Mouse (Mus musculus) bone marrow, adult 2 months (tissue): Measurements from ENCODE around the gene Eipr1.

Experiments
- CTCF ChIP-seq: fragments of 200-500 bp; IDR thresholded peaks from 2 replicates; pipeline ENCODE4 v1.5.1; 2011; ENCODE audit warnings: low read length, control low read depth; ENCODE audit not compliant: control insufficient read depth, insufficient read depth
- POLR2A ChIP-seq: fragments of 200-500 bp; IDR thresholded peaks from 2 replicates; pipeline ENCODE4 v1.6.1; 2011; ENCODE audit warnings: low read depth, mild to moderate bottlenecking, control low read depth, low read length, borderline replicate concordance; ENCODE audit not compliant: control insufficient read depth

DNA sequence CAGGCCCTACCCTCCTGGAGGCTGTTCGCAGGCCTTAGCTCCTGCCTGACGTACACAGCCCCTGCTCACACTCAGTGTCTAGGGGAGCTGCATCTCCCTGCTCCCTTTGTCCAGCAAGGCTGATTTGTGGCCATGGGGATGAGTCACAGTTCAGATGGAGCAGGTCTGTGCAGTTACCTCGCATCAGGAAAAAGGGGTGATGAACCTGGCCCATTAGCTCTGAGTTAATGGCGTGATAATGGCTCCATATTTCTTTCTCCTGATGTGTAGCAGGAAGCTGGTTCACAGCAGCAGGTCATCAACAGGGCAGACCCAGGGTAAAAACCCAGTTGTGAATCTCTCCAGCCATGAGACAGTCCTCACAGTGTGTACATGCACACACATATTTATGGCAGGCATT, 151.5 kb downstream of the Eipr1 start:
- TF ChIP-seq CTCF, result no peak
- TF ChIP-seq POLR2A, result no peak
